Mouse (Mus musculus) cortical plate, adult 2 months (tissue): ENCODE results near the gene Thada. TPM values are rescaled to one million over a fixed set of nuclear protein-coding genes. Genes with fewer than 3 reads are reported as not detected.

Source experiments
- H3K27ac ChIP-seq: fragments of 200-500 bp; 2 replicates; pipeline ENCODE4 v1.5.1; 2012; ENCODE audit warnings: low read length, control low read depth, inconsistent platforms; ENCODE audit not compliant: insufficient read depth
- H3K4me1 ChIP-seq: fragments of 200-500 bp; 2 replicates; pipeline ENCODE4 v1.6.1; 2011; ENCODE audit warnings: low read length; ENCODE audit not compliant: control insufficient read depth, insufficient read depth
- H3K4me3 ChIP-seq: fragments of 200-500 bp; 2 replicates; pipeline ENCODE4 v1.5.1; 2011; ENCODE audit warnings: mild to moderate bottlenecking, low read length, control low read depth; ENCODE audit not compliant: insufficient read depth
- CTCF ChIP-seq: fragments of 200-500 bp; IDR thresholded peaks from 2 replicates; pipeline ENCODE4 v1.5.1; 2011; ENCODE audit warnings: mild to moderate bottlenecking, control low read depth, low read length; ENCODE audit not compliant: insufficient read depth; ENCODE audit errors: extremely low read depth
- POLR2A ChIP-seq: fragments of 200-500 bp; IDR thresholded peaks from 2 replicates; pipeline ENCODE4 v1.6.1; 2011; ENCODE audit warnings: mild to moderate bottlenecking, low read length, control low read depth; ENCODE audit not compliant: insufficient read depth; ENCODE audit errors: extremely low read depth
- polyA plus RNA-seq: library from polyadenylated mRNA; depleted of rRNA; stranded (reverse); fragments of >200 nt; gene quantifications from 2 replicates; pipeline ENCODE4 v1.2.3, GENCODE M21; 2012

Thada gene
- polyA plus RNA-seq, 1 experiment = 5.2 TPM

DNA sequence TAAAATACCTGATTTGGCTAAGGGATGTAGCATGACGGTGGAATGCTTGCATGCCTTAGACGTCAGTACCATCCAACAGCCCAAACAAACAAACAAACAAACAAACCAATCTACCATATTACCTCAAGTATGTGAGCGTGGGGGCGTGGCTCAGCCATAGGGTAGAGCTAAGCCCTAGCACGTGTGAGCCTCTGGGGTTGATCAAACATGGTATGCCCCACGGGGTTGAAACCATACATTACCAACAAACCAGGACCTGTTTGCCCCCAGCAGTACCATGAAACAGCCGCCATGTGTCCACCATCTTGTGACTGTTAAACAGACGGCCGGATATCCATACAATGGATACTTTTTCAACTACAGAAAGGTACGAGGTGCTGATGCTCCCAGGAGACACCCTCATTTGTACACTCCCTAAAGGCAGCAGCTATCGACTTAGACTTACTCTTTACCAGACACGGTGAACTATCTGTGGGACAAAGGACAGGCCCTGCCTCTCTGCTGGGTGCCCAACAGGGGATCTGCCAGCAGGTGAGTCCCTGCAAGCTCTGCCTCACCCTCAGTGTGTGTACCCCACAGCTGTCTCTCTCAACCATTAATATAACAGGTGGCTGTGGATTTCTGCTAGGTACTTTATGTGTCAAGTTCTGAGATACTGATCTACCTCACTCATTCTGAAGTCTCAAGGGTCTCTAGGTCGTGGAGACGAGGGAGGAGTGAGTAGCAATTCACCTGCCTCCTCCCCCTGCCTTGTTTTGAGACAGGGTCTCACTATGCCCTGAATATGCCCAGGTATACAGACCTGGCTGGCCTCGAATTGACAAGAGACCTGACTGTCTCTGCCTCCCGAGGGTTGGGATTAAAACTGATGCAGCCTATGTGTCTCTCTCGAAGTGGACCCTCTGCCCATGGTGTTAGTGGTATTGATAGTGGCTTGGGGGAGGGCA, 286.7 kb downstream of the Thada start:
- Histone ChIP-seq H3K27ac (no peak overlapping the region), H3K4me1 (peaks cover 2% of the 10 kb centered on the region; the same call in 1 of the 2 replicates), H3K4me3 (no peak overlapping the region)
- TF ChIP-seq POLR2A (no peak), CTCF (no peak)

DNA sequence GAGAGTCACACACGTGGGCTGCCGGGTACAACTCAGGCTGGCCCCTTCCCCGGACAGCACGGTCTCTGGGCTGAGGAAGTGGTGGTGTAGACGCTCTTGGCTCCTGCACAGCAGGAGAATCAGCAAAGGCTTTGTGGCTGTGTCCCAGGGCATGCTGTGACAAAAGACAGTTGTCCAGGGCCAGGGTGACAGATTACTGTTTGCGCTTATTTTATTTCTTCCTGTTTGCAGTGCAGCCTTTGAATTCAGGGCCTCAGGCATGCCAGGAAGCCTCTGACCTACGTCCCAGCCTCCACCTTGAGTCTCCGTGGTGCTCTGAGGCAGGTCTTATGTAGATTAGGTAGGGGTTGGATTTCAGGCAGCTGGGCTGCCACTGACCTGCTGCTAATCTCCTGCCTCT, 288.5 kb downstream of the Thada start:
- no peak overlapping the region for H3K4me3 ChIP-seq
- no peak for TF ChIP-seq POLR2A
- no peak for TF ChIP-seq CTCF
- peaks cover 2% of the 10 kb centered on the region; the same call in 1 of the 2 replicates for H3K4me1 ChIP-seq
- no peak overlapping the region for H3K27ac ChIP-seq

DNA sequence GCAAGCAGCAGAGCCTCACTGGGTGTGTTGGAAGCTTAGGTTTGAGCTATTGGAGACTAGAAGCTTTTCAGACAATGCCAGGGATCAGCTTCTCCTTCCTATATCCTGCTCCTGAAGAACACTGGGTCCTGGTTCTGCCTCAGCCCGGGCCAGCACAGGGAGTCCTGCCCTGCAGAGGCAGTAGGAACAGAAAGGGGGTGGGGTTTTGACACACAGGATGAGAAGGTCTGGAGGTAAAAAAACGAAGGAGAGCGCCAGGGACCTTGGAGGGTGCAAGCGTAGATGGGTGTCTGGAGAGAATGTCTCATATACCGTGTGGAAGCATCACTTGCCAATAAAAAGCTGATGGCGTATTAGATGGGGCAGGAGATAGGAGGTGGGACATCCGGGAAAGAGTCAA, 289.6 kb downstream of the Thada start:
- TF ChIP-seq POLR2A (no peak), CTCF (no peak)
- H3K27ac ChIP-seq = no peak overlapping the region
- H3K4me1 ChIP-seq = peaks cover 2% of the 10 kb centered on the region; the same call in 1 of the 2 replicates
- H3K4me3 ChIP-seq = no peak overlapping the region

DNA sequence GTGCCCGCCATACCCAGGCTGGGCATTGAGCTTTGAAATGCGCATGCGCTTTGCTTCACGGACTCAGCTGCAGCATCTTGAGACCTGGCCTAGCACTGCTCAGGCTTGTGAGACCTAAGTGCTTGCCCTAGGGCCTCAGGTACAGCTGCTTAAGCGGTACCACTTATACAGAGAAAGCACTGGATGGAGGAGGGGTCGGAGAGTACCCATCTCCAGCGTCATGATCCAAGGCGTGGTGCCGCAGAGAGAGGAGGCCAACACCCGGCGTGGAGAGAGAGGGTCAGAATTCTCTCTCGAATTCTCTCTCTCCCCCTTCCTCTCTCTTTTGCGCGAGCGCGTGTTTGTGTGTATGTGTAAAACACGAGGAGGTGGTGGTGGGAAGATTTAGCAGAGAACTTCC, 290.8 kb downstream of the Thada start:
- Histone ChIP-seq H3K4me3 (no peak overlapping the region), H3K4me1 (no peaks in the 10 kb centered on the region), H3K27ac (no peak overlapping the region)
- TF ChIP-seq CTCF (no peak), POLR2A (no peak)

DNA sequence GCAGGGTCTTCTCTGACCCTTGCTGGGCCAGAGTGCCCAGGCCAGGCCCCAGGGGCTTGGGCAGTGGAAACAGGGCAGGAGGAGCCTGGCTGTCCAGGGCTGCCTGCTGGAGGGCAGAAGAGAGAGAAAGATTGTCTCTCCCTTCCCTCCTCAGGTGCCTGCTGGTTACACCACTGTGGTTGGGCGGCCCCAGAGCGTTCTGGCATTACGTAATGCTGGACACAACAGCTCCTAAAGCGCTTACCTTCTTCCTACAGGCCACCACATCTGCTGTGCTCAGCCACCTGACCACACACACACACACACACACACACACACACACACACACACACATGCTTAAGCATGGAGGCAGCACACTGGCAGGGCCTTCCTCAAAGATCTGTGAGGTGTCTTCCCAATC, 298.6 kb downstream of the Thada start:
- no peak for TF ChIP-seq CTCF
- no peak for TF ChIP-seq POLR2A
- H3K4me1 ChIP-seq = no peaks in the 10 kb centered on the region
- no peak overlapping the region for H3K27ac ChIP-seq
- H3K4me3 ChIP-seq = no peak overlapping the region

DNA sequence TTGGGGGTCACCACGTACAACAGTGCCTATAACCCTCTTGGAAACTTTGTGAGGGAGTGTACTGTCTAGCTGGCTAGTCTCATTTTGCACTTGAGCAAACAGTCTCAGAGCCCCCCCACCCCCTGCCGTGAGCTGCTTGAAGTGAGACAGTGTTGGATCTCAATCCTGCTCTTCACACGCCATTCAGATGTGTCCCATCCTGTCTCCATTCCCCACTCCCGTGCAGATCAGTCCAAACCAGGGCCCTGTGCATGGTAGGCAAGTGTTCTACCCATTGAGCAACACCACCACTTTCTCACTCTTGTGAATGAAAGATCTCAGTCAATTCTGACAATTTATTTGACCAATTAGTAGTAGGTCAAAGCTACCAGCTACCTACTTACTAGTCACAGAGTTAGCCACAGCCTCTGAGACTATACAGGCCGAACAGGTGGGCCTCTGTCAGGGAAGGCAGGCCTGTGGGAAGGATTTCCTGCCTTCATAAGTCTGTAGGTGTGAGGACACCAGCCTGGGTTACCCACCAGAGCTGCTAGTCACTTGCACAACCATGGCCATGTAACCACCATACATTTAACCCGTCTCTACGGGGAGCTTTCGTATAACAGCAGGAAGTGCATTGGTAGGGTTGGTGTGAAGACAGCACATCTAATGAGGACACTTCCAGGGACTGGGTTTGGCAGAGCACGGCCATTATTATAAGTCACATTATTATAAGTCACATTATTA, 299.7 kb downstream of the Thada start:
- TF ChIP-seq CTCF (no peak), POLR2A (no peak)
- Histone ChIP-seq H3K4me3 (no peak overlapping the region), H3K27ac (no peak overlapping the region), H3K4me1 (no peaks in the 10 kb centered on the region)

DNA sequence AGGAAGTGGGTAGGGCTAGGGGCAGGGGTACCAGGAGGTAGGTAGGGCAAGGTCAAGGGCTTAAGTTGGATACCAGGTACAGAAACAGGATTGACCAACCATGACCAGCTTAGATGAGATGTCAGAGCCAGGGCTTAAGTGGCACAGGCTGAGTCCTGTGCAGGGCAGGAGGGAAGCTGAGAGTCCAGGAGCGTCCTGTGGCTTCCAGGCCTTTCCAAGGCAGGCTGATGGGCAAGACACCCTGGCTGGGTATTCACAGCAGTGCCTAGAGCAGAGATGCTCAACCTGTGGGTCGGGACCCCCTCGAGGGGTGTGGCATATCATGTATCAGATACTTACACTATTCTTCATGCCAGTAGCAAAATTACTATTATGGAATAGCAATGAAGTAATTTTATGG, 300.3 kb downstream of the Thada start:
- Histone ChIP-seq H3K27ac (no peak overlapping the region), H3K4me1 (no peaks in the 10 kb centered on the region), H3K4me3 (no peak overlapping the region)
- TF ChIP-seq POLR2A = no peak
- no peak for TF ChIP-seq CTCF

DNA sequence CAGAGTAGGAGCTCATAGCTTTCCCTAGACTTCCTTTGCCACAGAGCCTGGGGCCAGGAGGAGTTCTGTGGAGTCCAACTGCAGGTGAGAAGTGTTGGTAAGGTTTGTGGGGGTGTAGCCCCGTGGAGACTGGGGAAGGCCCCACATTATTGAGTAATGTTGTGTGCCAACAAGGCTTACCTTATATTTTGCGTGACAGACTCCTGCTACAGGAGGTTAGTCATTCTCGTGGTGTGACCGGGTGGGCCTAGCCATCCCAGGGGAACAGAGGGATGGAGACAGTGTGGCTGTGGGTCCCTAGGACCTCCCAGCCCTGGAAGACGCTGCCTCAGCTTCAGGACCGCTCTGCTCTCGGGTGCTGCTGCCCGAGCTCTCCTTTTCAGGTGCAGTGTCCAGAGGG, 301.9 kb downstream of the Thada start:
- H3K4me3 ChIP-seq = no peak overlapping the region
- TF ChIP-seq POLR2A = no peak
- TF ChIP-seq CTCF = no peak

DNA sequence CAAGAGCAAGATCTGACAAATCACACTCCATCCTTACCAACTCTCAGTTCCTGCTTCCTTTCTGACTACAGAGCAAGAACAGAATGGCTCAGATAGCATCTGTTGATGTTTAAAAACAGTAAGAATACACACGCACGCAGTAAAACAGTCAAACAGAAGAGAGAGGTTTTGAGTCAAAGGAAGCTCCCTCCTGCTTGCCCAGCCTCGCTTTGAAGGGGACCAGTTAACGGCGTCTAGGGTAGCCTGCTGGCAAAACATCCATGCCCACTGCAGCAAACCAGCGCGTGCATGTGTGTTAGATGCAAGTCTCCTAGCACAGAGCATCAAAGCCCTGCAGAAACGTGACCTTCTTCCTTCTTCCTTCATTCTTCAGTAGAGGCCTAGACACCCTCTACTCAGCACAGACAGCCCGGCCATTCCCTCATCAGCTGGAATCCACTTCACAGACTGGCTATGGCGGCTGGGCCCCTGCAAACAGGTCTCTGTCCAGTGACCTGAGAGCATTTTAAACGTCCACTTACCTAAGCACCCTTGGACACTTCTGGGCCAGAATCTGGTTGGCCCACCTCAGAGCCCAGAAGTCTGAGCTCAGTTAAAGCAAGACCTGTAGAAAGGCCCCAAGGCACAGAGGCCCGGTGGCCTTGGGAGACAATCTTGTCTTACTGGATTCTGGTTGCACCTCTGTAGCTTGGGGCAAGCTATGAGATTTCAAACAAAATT, 302.8 kb downstream of the Thada start:
- Histone ChIP-seq H3K27ac (no peak overlapping the region), H3K4me1 (no peaks in the 10 kb centered on the region), H3K4me3 (no peak overlapping the region)
- no peak for TF ChIP-seq POLR2A

More for the DNA sequence above, 301.9 kb downstream of the Thada start:
- no peak overlapping the region for H3K27ac ChIP-seq
- no peaks in the 10 kb centered on the region for H3K4me1 ChIP-seq
